Mouse (Mus musculus) ovary, adult 2 months (tissue): ENCODE measurements around the gene Deaf1. TPM values are rescaled to one million over a fixed set of nuclear protein-coding genes. Genes with fewer than 3 reads are reported as not detected.

Source experiments
- polyA plus RNA-seq: library from polyadenylated mRNA; depleted of rRNA; stranded (reverse); fragments of >200 nt; gene quantifications from 2 replicates; pipeline ENCODE4 v1.2.3, GENCODE M21; 2012; rRNA removed

Gene Deaf1
- polyA plus RNA-seq = 26.5 and 30.5 TPM in 2 replicates

DNA sequence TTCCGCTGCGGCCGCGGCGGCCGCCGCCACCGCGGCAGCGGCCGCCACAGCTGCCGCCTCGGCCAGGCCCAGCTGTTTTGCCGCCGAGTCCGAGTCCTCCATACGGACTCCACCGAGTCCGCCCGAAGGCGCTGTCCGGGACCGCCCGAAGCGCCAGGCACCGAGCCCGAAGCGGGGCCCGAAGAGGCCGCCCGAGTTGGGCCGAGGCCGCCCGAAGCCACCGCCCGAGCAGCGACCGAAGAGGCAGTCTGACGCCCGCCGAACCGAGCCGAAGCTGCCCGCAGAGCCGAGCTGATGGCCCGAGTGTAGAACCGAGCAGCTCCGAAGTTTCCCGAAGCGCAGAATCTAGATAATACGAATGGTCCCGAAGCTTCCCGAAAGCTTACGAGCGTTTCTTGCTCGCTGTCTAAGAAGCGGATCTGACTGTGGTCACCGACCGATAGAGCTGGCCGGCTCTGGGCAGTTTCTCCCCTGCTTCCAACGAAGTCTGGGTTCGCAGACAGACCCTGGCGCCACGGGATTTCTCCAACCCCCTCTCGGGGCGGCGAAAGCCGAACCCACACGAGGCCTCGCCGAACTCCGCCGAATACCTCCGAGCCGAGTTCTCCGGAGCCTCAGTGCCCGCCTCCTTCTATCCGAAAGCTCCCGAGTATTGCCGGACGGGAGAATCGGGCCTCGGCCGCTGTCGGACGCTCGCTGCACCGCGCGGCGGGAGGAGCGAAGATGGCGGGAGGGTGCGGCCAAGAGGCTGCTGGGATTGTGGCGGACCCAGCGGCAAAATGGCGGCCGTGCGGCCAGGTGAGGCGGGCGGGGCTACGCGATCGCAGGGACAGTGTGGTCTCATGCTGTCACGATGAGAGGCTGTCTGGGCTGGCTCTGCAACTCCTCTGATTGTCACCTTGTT lies at the start of gene Deaf1, which contains the start of gene Tmem80:
Deaf1 (minus strand) TSS at position 222 of the 904 bp plus-strand sequence.
Tmem80 (plus strand) TSS at position 271 of the 904 bp plus-strand sequence.

DNA sequence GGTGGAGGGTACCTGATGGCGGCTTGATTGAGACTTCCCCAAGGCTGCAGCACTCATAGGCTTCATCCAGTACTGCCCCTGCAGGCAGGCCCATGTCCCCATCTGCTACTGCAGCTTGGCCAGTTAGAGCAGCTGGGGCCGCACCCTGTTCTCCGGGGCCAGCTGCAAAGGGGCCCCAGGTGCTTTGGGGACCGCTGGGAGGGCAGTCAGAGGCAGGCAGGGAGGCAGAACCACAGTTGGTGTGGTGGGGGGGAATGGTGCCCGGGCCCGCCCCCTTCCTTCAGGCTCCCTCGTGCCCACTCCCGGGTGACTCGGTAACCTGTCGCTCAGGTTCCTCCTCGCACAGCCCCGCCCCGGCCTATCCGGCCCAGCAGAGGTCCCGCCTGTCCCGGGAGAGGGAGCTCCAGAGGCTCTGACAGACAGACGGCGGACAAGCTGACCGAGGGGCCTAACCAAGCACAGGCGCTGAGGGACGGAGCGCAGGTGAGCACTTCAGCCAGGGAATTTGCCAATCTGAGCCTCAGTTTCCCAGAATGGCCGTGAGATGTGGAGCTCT lies 11.2 kb upstream of the Deaf1 start, which contains the start of gene Eps8l2:
Eps8l2 (plus strand) TSS at position 305 of the 556 bp plus-strand sequence.

DNA sequence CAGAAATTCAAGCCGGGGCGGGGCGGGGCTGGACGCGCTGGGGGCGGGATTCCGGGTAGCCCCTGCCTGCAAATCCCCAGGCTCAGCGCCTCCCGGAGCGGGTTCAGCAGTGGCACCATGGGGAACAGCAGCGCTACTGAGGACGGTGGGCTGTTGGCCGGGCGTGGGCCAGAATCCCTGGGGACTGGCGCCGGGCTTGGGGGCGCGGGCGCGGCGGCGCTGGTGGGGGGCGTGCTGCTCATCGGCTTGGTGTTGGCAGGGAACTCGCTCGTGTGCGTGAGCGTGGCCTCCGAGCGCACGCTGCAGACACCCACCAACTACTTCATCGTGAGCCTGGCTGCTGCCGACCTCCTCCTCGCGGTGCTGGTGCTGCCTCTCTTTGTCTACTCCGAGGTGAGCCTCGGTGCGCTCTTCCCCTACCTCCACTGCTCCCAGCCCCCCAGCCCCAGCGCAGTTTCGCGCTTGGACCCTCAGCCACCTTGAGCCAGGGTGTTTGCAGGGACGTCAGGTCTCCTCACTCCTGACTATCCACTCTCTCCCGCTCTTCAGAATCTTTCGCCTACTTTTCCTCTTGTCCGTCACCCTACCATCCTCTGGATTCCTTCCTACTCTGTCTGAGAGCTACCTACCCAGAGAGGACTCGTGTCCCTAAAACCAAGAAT lies 35.4 kb downstream of the Deaf1 start, which contains the start of gene Drd4:
Drd4 (plus strand) TSS at position 86 of the 662 bp plus-strand sequence.

DNA sequence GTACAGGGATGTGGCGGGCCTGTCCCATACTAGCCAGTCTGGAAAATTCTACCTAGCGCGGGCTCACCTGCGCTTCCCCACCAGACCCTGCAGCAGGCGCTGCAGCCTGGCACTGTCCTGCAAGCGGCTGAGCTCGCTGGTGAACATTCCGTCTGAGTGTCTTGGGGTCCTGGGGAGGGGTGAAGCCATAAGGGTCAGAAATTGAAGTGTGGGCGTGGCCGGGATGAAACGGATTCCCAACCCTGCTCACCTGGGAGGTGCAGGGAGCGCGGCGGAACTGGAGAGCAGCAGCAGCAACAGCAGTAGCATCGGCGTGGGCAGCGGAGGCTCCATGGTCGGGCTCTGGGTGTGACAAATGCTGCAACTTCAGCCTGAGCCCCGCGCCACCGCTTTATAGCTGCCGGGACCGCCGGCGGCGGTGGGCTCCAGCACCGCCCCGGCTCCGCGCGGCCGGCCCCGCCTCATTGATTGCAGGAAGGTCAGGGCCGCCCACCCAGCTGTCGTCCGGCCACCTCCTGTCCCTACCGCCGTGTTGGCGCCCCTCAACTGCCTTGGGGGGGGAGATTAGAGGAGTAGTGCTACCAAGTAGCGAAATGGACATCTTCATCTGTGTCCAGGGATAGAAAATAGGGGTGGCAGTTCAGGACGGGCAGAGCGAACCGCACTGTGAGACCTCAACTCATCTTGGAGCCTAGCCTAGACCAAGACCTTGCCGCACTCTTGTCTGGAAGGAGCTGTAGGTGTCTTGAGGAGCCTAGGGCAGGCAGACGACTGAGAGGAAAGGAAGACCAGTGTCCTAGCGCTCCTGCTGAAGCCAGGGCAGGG lies 48.5 kb downstream of the Deaf1 start, which contains the start of gene Sct:
Sct (minus strand) TSS at position 368 of the 825 bp plus-strand sequence.

DNA sequence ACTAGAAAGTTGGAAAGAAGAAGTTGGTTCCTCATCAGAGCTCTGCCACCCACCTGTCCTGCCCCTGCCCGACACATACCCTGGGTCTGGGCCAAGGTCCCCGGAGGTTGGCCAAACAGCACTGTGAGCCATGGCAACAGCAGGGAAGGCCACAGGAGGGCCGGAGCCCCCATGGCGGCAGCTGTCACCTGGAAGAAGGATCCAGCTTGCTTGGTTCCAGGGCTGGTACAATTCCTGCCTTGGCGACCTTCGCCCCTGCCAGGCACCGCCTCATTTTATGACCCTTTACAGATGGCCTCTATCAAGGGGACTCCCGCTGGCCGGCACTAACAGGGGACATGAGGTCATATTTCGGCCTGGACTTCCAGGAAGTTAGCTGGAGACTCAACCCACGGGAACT lies 50.9 kb downstream of the Deaf1 start, which contains the start of gene Cdhr5:
Cdhr5 (minus strand) TSS at position 241 of the 400 bp plus-strand sequence.

DNA sequence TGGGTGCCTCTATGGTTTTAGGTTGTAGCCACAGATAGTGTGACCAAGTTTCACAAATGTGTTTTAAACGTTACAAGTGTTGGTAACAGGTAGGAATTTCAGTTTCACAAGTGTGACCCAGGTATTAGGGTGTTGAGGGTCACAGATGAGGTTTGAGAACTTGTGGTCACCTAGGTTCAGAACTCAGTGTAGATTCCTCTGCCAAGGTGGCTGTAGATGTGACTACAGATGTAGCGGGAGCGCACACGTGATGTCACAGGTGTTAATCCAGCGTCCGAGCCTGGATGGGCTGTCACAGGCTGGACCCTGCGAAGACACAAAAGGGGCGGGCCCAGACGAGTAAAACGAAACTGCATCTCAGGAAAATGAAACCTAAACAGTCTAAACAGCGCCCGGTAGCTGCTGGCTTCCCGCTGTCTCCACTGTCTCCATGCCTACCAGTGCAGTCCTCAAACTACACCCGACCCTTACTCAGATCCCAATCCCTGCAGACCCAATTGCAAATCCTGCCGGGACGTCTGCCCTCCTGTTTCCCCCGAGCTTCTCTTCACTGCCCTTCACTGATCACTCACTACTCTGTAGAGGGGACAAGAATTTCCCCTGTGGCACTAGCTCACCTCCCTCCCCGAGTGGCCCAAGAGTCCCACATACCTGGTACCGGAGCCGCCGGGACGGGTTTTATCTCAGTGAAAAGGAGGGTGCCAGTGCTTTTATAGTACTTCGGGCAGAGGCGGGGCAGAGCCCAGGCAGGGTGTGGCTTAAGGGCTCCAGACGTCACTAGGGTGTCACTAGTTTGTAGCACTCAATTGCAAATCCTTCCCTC lies 61.5 kb downstream of the Deaf1 start, which contains the start of gene Irf7:
Irf7 (minus strand) TSS at position 743 of the 823 bp plus-strand sequence.

Other genes with a start within 250 kb of the Deaf1 start
- 13.5 and 14.9 TPM in 2 replicates for gene Pkp3, start 249.5 kb downstream of the Deaf1 start, polyA plus RNA-seq
- gene Sigirr, start 227.1 kb downstream of the Deaf1 start, polyA plus RNA-seq = 11.4 and 12.8 TPM in 2 replicates
- 2.1 and 2.7 TPM in 2 replicates for gene Ano9, start 209.9 kb downstream of the Deaf1 start, polyA plus RNA-seq
- gene Ptdss2, start 205.3 kb downstream of the Deaf1 start, polyA plus RNA-seq = 62.9 and 65.4 TPM in 2 replicates
- gene Rnh1, start 154.8 kb downstream of the Deaf1 start, polyA plus RNA-seq = 248 and 267 TPM in 2 replicates
- gene Hras, start 133.7 kb downstream of the Deaf1 start, polyA plus RNA-seq = 87.5 and 94.7 TPM in 2 replicates
- gene Lrrc56, start 133.5 kb downstream of the Deaf1 start, polyA plus RNA-seq = 13.4 and 23.5 TPM in 2 replicates
- gene Lmntd2, start 113.6 kb downstream of the Deaf1 start, polyA plus RNA-seq = 3.1 and 4.9 TPM in 2 replicates
- 46.2 and 50.8 TPM in 2 replicates for gene Rassf7, start 111.8 kb downstream of the Deaf1 start, polyA plus RNA-seq
- 22.2 and 24.8 TPM in 2 replicates for gene Phrf1, start 98.9 kb downstream of the Deaf1 start, polyA plus RNA-seq
- gene Irf7, start 61.2 kb downstream of the Deaf1 start, polyA plus RNA-seq = 57.8 and 77.3 TPM in 2 replicates
- gene Cdhr5, start 50.9 kb downstream of the Deaf1 start, polyA plus RNA-seq = 1.2 and 1.6 TPM in 2 replicates
- gene Sct, start 48.6 kb downstream of the Deaf1 start, polyA plus RNA-seq = 15.3 and 19.9 TPM in 2 replicates
- 22.0 and 22.8 TPM in 2 replicates for gene Drd4, start 35.7 kb downstream of the Deaf1 start, polyA plus RNA-seq
- 39.0 and 45.8 TPM in 2 replicates for gene Tmem80, start within 50 bp of the Deaf1 start, polyA plus RNA-seq
- 20.8 and 24.1 TPM in 2 replicates for gene Eps8l2, start 11.2 kb upstream of the Deaf1 start, polyA plus RNA-seq
- 165 and 186 TPM in 2 replicates for gene Taldo1, start 64.5 kb upstream of the Deaf1 start, polyA plus RNA-seq
- gene Gatd1, start 86.4 kb upstream of the Deaf1 start, polyA plus RNA-seq = 109 and 117 TPM in 2 replicates
- 0.26 and 0.55 TPM in 2 replicates for gene Cend1, start 101.8 kb upstream of the Deaf1 start, polyA plus RNA-seq
- 105 and 114 TPM in 2 replicates for gene Slc25a22, start 110.2 kb upstream of the Deaf1 start, polyA plus RNA-seq
- gene Pidd1, start 116.3 kb upstream of the Deaf1 start, polyA plus RNA-seq = 18.9 and 28.4 TPM in 2 replicates
- 775 and 918 TPM in 2 replicates for gene Rplp2, start 119.7 kb upstream of the Deaf1 start, polyA plus RNA-seq
- gene Pnpla2, start 127.5 kb upstream of the Deaf1 start, polyA plus RNA-seq = 237 and 253 TPM in 2 replicates
- 69.1 and 83.9 TPM in 2 replicates for gene Cracr2b, start 133.4 kb upstream of the Deaf1 start, polyA plus RNA-seq
- gene Cd151, start 139.7 kb upstream of the Deaf1 start, polyA plus RNA-seq = 818 and 883 TPM in 2 replicates
- gene Polr2l, start 147.4 kb upstream of the Deaf1 start, polyA plus RNA-seq = 90.7 and 143 TPM in 2 replicates
- 331 and 388 TPM in 2 replicates for gene Tspan4, start 147.6 kb upstream of the Deaf1 start, polyA plus RNA-seq
- gene Chid1, start 212.2 kb upstream of the Deaf1 start, polyA plus RNA-seq = 43.5 and 47.7 TPM in 2 replicates
- 38.0 and 45.4 TPM in 2 replicates for gene Ap2a2, start 234.5 kb upstream of the Deaf1 start, polyA plus RNA-seq